Mouse (Mus musculus) CH12.LX (cell line): Measurements from ENCODE around the gene Kctd5. TPM values are rescaled to one million over a fixed set of nuclear protein-coding genes. Genes with fewer than 3 reads are reported as not detected.
A peak's percentile ranks its signal among the peaks of the same experiment; 100 is the strongest.
"Not testable (repeated sequence)": the region's sequence is repeated elsewhere in the genome, so short reads cannot be mapped to it uniquely, and the experiment has no call there.

Experiments used
- DNase-seq: peaks from one replicate; pipeline ENCODE4 v3.0.0-alpha.2; 2013; ENCODE audit errors: extremely low read depth
- H3K27ac ChIP-seq: 2 replicates; pipeline ENCODE4 v1.5.1; 2012; ENCODE audit warnings: low read depth, mild to moderate bottlenecking, control low read depth, moderate library complexity; ENCODE audit not compliant: insufficient read depth
- H3K27me3 ChIP-seq: replicated peaks from 2 replicates; pipeline ENCODE3; 2012; ENCODE audit warnings: inconsistent platforms
- H3K36me3 ChIP-seq, 2 experiments: replicated peaks in 1 of 2; 2 replicates each; pipeline versions ENCODE3 to v1.6.1; 2012; ENCODE audit warnings: inconsistent platforms in 1 of 2, low read length in 1 of 2, mild to moderate bottlenecking in 1 of 2, mixed read lengths in 1 of 2, moderate library complexity in 1 of 2; ENCODE audit not compliant: control insufficient read depth in 1 of 2, insufficient read depth in 1 of 2
- H3K4me1 ChIP-seq, 2 experiments: 2 replicates each; pipeline ENCODE4 v1.6.1; 2012; ENCODE audit warnings: inconsistent platforms in 1 of 2, moderate library complexity in 1 of 2; ENCODE audit not compliant: insufficient read depth in 2 of 2, control insufficient read depth in 1 of 2
- H3K4me2 ChIP-seq: 2 replicates; pipeline ENCODE4 v1.6.1; 2012; ENCODE audit warnings: low read depth, mild to moderate bottlenecking, control low read depth; ENCODE audit not compliant: poor library complexity, insufficient read depth, severe bottlenecking
- H3K4me3 ChIP-seq, 3 experiments: fragments of 150-350 bp in 1 of 3; sonication (generic) in 1 of 3; replicated peaks in 1 of 3; 2 replicates each; pipeline versions ENCODE3 to v1.5.1; 2011 to 2012; ENCODE audit warnings: low read depth in 2 of 3, low read length in 2 of 3, mild to moderate bottlenecking in 2 of 3, moderate library complexity in 2 of 3, control low read depth in 1 of 3, improper control_type of control experiment in 1 of 3, inconsistent platforms in 1 of 3, mixed read lengths in 1 of 3; ENCODE audit not compliant: poor library complexity in 1 of 3
- H3K79me2 ChIP-seq: replicated peaks from 2 replicates; pipeline ENCODE4 v1.6.1; 2012; ENCODE audit warnings: mild to moderate bottlenecking, moderate library complexity; ENCODE audit not compliant: control insufficient read depth, poor library complexity, insufficient read depth, severe bottlenecking; ENCODE audit errors: extremely low read depth
- H3K9ac ChIP-seq: 2 replicates; pipeline ENCODE4 v1.6.1; 2012; ENCODE audit warnings: low read depth, mild to moderate bottlenecking, control low read depth, moderate library complexity; ENCODE audit not compliant: insufficient read depth
- H3K9me3 ChIP-seq: replicated peaks from 2 replicates; pipeline ENCODE3; 2012; ENCODE audit warnings: low read length, inconsistent platforms, mixed read lengths
- CHD2 ChIP-seq: IDR thresholded peaks from 2 replicates; pipeline ENCODE4 v1.6.1; 2011; ENCODE audit warnings: low read length, improper control_type of control experiment
- E2F4 ChIP-seq: IDR thresholded peaks from 2 replicates; pipeline ENCODE4 v1.6.1; 2011; ENCODE audit warnings: low read depth, low read length, improper control_type of control experiment; ENCODE audit not compliant: insufficient replicate concordance
- EP300 ChIP-seq: IDR thresholded peaks from 2 replicates; pipeline ENCODE4 v1.6.1; 2011; ENCODE audit warnings: low read length, improper control_type of control experiment
- ETS1 ChIP-seq: conservative IDR thresholded peaks from 2 replicates; pipeline ENCODE4 v1.6.1; 2012; ENCODE audit warnings: low read depth, mild to moderate bottlenecking, inconsistent platforms, low read length, improper control_type of control experiment, moderate library complexity
- GABPA ChIP-seq: IDR thresholded peaks from 2 replicates; pipeline ENCODE4 v1.6.1; 2012; ENCODE audit warnings: low read depth, low read length, improper control_type of control experiment, inconsistent platforms; ENCODE audit not compliant: insufficient replicate concordance
- HCFC1 ChIP-seq: IDR thresholded peaks from 2 replicates; pipeline ENCODE4 v1.6.1; 2012; ENCODE audit warnings: low read depth, mild to moderate bottlenecking, inconsistent platforms, low read length, improper control_type of control experiment
- IRF4 ChIP-seq: IDR thresholded peaks from 2 replicates; pipeline ENCODE4 v1.6.1; 2014; ENCODE audit warnings: low read depth, mild to moderate bottlenecking, inconsistent platforms, low read length, improper control_type of control experiment
- JUN ChIP-seq: IDR thresholded peaks from 2 replicates; pipeline ENCODE4 v1.6.1; 2011; ENCODE audit warnings: low read depth, mild to moderate bottlenecking, low read length, improper control_type of control experiment, moderate library complexity; ENCODE audit not compliant: insufficient read depth
- JUND ChIP-seq: conservative IDR thresholded peaks from 2 replicates; pipeline ENCODE4 v1.6.1; 2011; ENCODE audit warnings: low read depth, low read length, improper control_type of control experiment
- MAFK ChIP-seq: IDR thresholded peaks from 2 replicates; pipeline ENCODE4 v1.6.1; 2011; ENCODE audit warnings: low read length, improper control_type of control experiment; ENCODE audit not compliant: insufficient replicate concordance
- MAZ ChIP-seq: IDR thresholded peaks from 2 replicates; pipeline ENCODE4 v1.6.1; 2012; ENCODE audit warnings: low read depth, mild to moderate bottlenecking, inconsistent platforms, low read length, improper control_type of control experiment, moderate library complexity
- MEF2A ChIP-seq: IDR thresholded peaks from 2 replicates; pipeline ENCODE4 v1.6.1; 2014; ENCODE audit warnings: low read depth, mild to moderate bottlenecking, inconsistent platforms, low read length, improper control_type of control experiment, borderline replicate concordance
- MXI1 ChIP-seq: IDR thresholded peaks from 2 replicates; pipeline ENCODE4 v1.6.1; 2011; ENCODE audit warnings: mild to moderate bottlenecking, low read depth, low read length, improper control_type of control experiment
- NELFE ChIP-seq: IDR thresholded peaks from 2 replicates; pipeline ENCODE4 v1.6.1; 2011; ENCODE audit warnings: low read depth, low read length, improper control_type of control experiment
- PAX5 ChIP-seq: IDR thresholded peaks from 2 replicates; pipeline ENCODE4 v1.6.1; 2012; ENCODE audit warnings: low read length, inconsistent platforms, mixed read lengths
- POLR2A ChIP-seq: IDR thresholded peaks from 2 replicates; pipeline ENCODE4 v1.6.1; 2011; ENCODE audit warnings: low read depth, mild to moderate bottlenecking, improper control_type of control experiment, low read length
- TCF12 ChIP-seq: IDR thresholded peaks from 2 replicates; pipeline ENCODE4 v1.6.1; 2014; ENCODE audit warnings: low read depth, mild to moderate bottlenecking, inconsistent platforms, low read length, improper control_type of control experiment
- UBTF ChIP-seq: IDR thresholded peaks from 2 replicates; pipeline ENCODE4 v1.6.1; 2012; ENCODE audit warnings: low read depth, mild to moderate bottlenecking, inconsistent platforms, low read length, improper control_type of control experiment, moderate library complexity
- USF1 ChIP-seq: IDR thresholded peaks from 2 replicates; pipeline ENCODE4 v1.6.1; 2014; ENCODE audit warnings: low read depth, mild to moderate bottlenecking, inconsistent platforms, low read length, improper control_type of control experiment
- USF2 ChIP-seq: conservative IDR thresholded peaks from 2 replicates; pipeline ENCODE4 v1.6.1; 2011; ENCODE audit warnings: low read depth, low read length, improper control_type of control experiment
- ZC3H11A ChIP-seq: IDR thresholded peaks from 2 replicates; pipeline ENCODE4 v1.6.1; 2012; ENCODE audit warnings: low read depth, mild to moderate bottlenecking, inconsistent platforms, low read length, improper control_type of control experiment
- dilution Hi-C: fragments of 300-500 bp; cut with MboI; formaldehyde crosslinking; loops from 2 replicates; pipeline ENCODE4 v1.14.3; 2020; ENCODE audit warnings: low sequenced_read_pairs; ENCODE audit not compliant: extremely low pct_unique_long_range_greater_than_20kb, extremely low pct_ligation_motif_present
- in situ Hi-C: fragments of 300-500 bp; cut with MboI; formaldehyde crosslinking; loops from 3 replicates; pipeline ENCODE4 v1.14.3; 2019; ENCODE audit warnings: low sequenced_read_pairs, low pct_ligation_motif_present, low pct_unique_long_range_greater_than_20kb, mixed read lengths
- polyA plus RNA-seq: library from polyadenylated mRNA; unstranded; fragments of >175 nt; gene quantifications from 2 replicates; pipeline ENCODE4 v1.2.1, GENCODE M21; 2012; ENCODE audit warnings: low read depth; ENCODE audit not compliant: insufficient read length
- total RNA-seq, 2 experiments: library from RNA; depleted of rRNA; stranded (reverse); fragments of 300-350 nt in 1 of 2; fragments of >200 nt in 1 of 2; gene quantifications; 2 replicates each; pipeline ENCODE4 v1.2.3; 2012 to 2014

The Kctd5 gene
- total and polyA plus RNA-seq, 3 experiments = 30.1 to 51.1 (median 44.3) TPM

DNA sequence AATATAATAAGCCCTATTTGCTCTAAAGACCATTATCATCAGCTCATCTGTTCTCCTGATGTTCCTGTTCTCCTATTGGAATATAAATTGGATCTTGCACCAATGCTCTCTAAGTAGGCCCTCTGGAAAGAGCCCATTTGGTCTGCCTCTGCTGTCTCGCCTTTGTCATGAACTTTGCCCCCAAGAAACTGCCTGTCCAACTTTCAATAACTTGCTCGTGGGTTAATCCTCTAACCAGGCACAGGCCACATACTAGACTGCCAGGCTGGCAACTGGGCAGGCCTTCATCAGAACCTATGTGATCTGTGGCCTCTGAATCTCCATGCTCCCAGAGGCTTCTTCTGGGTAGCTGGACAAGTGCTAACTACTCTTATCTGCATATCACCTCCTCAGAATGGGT, 31.8 kb upstream of the Kctd5 start:
- Histone ChIP-seq H3K9me3 (no peaks in the 10 kb centered on the region), H3K36me3 (peaks cover 20 to 79% of the 10 kb centered on the region in 2 experiments), H3K4me1 (no peaks in the 10 kb centered on the region), H3K9ac (no peak overlapping the region), H3K27ac (no peak overlapping the region), H3K79me2 (no peaks in the 10 kb centered on the region), H3K4me3 (no peak overlapping the region), H3K4me2 (no peak overlapping the region), H3K27me3 (no peaks in the 10 kb centered on the region)
- in situ Hi-C loops = no loop called here
- no peak for DNase-seq
- no peak for TF ChIP-seq UBTF
- no peak for TF ChIP-seq GABPA
- TF ChIP-seq MAFK = no peak
- no peak for TF ChIP-seq USF2
- no peak for TF ChIP-seq PAX5
- TF ChIP-seq MAZ = no peak
- TF ChIP-seq, all 38 proteins: peak for 0
- dilution Hi-C loops = no loop called here

DNA sequence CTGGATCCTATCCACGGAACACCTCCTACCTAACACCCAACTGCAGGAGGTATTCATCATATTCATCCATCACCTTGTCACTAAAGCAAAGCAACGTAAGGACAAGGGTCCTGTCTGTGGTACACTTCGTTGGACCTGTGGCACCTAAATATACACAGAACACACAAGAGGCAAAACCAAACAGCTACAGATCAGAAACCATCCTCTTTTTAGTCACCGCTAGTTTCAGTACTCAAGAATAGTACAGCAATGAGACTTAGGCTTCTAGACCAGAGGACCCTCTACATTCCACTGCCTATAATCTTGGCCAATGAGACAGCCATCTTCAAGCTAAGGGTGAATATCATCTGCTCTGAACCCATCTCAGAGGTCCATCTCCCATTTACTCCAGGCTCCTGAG, 25.1 kb upstream of the Kctd5 start:
- Histone ChIP-seq H3K9ac (no peak overlapping the region), H3K36me3 (peaks cover 29 to 69% of the 10 kb centered on the region in 2 experiments), H3K9me3 (no peaks in the 10 kb centered on the region), H3K27me3 (no peaks in the 10 kb centered on the region), H3K4me1 (peaks cover 3 to 4% of the 10 kb centered on the region in 2 experiments; a peak in 2 of 4 replicates), H3K27ac (no peak overlapping the region), H3K4me2 (no peak overlapping the region), H3K4me3 (no peak overlapping the region), H3K79me2 (no peaks in the 10 kb centered on the region)
- in situ Hi-C loops = no loop called here
- peak; percentile 11 for DNase-seq
- dilution Hi-C loops = no loop called here
- TF ChIP-seq JUND (peak; percentile 67), E2F4 (no peak), MEF2A (0 out of 2 replicates have a peak, but pooled peaks have one; percentile 34), CHD2 (no peak), POLR2A (no peak), USF1 (no peak), EP300 (peak; percentile 44; the same call in 1 of the 2 replicates), JUN (0 out of 2 replicates have a peak, but pooled peaks have one; percentile 18), IRF4 (peak; percentile 80)

DNA sequence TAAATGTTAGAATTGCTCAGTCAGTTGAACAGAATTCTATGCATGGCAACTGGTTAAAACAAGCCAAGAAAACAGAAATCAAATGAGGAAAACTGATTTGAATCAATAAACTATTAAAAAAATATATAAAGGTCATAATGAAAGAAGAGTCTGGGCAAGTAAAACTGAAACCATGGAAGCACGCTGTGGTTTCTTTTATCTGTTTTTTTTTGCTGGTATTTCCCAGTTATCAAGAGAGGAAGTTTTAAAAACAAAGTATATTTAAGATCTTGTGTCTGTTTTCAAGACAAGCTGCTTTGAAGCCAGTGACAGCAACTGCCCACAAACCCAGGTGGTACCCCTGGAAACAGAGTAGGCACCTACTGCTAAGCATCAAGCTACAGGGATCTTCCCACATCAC, 17.3 kb upstream of the Kctd5 start:
- Histone ChIP-seq H3K4me3 (no peak overlapping the region), H3K79me2 (no peaks in the 10 kb centered on the region), H3K4me2 (no peak overlapping the region), H3K36me3 (peaks cover 21 to 71% of the 10 kb centered on the region in 2 experiments), H3K27me3 (no peaks in the 10 kb centered on the region), H3K27ac (no peak overlapping the region), H3K9me3 (no peaks in the 10 kb centered on the region), H3K4me1 (peaks cover 5 to 9% of the 10 kb centered on the region in 2 experiments), H3K9ac (no peak overlapping the region)
- in situ Hi-C loops = no loop called here
- no peak for DNase-seq
- dilution Hi-C loops = no loop called here
- TF ChIP-seq ZC3H11A (no peak), JUND (no peak), CHD2 (no peak), HCFC1 (no peak), USF1 (no peak), E2F4 (no peak), TCF12 (no peak), MXI1 (no peak), ETS1 (no peak), POLR2A (no peak), NELFE (no peak)

DNA sequence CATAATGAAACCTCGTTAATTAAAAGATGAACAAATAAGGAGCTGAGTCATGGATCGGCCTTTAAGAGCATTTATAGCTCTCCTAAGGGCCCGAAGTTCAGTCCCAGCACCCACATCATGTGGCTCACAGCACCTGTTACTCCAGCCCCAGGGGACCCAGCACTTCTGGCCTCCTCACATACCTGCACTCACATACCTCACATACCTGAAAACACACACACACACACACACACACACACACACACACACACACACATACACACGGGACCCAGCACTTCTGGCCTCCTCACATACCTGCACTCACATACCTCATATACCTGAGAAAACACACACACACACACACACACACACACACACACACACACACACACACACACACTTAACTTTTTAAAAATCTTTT, 13.1 kb upstream of the Kctd5 start:
- H3K9me3 ChIP-seq, H3K4me3 ChIP-seq, dilution Hi-C loops, DNase-seq, H3K79me2 ChIP-seq, H3K9ac ChIP-seq, H3K27ac ChIP-seq, in situ Hi-C loops, H3K27me3 ChIP-seq, H3K4me2 ChIP-seq: not testable (repeated sequence)
- H3K4me1 ChIP-seq = peaks cover 10 to 31% of the 10 kb centered on the region in 2 experiments
- H3K36me3 ChIP-seq = peaks cover 18 to 62% of the 10 kb centered on the region in 2 experiments
